Mouse (Mus musculus) spleen, adult 2 months (tissue): ENCODE measurements around the gene Rapgef2.

ENCODE experiments used
- CTCF ChIP-seq: fragments of 200-500 bp; IDR thresholded peaks from 2 replicates; pipeline ENCODE4 v1.5.1; 2011; ENCODE audit warnings: mild to moderate bottlenecking, inconsistent platforms; ENCODE audit not compliant: insufficient read depth, insufficient read length, insufficient replicate concordance; ENCODE audit errors: extremely low read depth
- POLR2A ChIP-seq: fragments of 200-500 bp; IDR thresholded peaks from 2 replicates; pipeline ENCODE4 v1.6.1; 2011; ENCODE audit warnings: low read depth, low read length, inconsistent platforms

DNA sequence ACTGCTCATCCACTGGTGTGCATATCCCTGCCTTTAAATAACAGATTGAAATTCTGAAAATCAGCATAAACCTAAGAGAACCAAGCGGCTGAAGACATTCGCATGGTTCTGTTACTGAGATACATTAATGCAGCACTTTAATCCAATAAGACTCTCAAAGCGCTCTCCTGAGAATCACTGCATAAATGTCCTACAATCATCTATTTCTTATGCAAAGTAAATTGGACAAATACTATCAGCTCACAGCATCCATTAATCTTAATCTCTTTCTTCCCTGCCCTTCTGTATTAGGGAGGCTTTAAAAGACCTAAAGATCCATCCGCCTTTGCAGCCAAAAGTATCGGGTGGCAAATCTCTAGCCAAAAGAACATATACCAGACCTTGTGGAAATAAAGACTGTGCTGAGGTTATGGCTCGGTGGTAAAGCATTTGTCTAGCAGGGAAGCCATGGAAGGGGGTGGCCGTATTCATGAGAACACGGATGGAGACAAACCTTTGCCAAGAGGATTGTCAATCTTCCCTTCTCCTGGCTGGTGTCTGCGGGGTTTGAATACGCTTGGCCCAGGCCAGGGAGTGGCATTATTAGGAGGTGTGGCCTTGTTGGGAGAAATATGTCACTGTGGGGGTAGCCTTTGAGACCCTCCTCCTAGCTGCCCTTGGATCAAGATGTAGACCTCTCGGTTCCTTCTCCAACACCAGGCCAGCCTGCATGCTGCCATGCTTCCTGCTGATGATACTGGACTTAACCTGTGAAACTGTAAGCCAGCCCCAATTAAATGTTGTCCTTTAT, 10.3 kb downstream of the Rapgef2 start:
- no peak for TF ChIP-seq POLR2A
- no peak for TF ChIP-seq CTCF
